Mouse (Mus musculus) myocyte (in vitro differentiated cells): ENCODE measurements around the gene Farsb.

Experiments used
- E2F4 ChIP-seq: IDR thresholded peaks from one replicate; pipeline ENCODE4 v1.6.1; 2011; ENCODE audit warnings: mild to moderate bottlenecking, control low read depth, moderate library complexity; ENCODE audit not compliant: insufficient read depth
- MAX ChIP-seq: IDR thresholded peaks from one replicate; pipeline ENCODE4 v1.6.1; 2011; ENCODE audit warnings: low read depth, mild to moderate bottlenecking, control low read depth
- POLR2A ChIP-seq: IDR thresholded peaks from one replicate; pipeline ENCODE4 v1.6.1; 2011; ENCODE audit warnings: low read depth, mild to moderate bottlenecking, control low read depth, moderate library complexity; ENCODE audit not compliant: insufficient read length
- USF1 ChIP-seq: IDR thresholded peaks from one replicate; pipeline ENCODE4 v1.6.1; 2011; ENCODE audit warnings: low read depth, mild to moderate bottlenecking, control low read depth, moderate library complexity

GRCm38 (mm10) chr1:78446742-78447141, 42.0 kb downstream of the Farsb start:
- no peak for TF ChIP-seq USF1
- no peak for TF ChIP-seq MAX
- TF ChIP-seq POLR2A, result no peak
- TF ChIP-seq E2F4, result no peak
